Mouse (Mus musculus) layer of hippocampus, adult 18-20 months (tissue): Measurements from ENCODE around the gene Notch4. TPM values are rescaled to one million over a fixed set of nuclear protein-coding genes. Genes with fewer than 3 reads are reported as not detected.
"Not testable (repeated sequence)": the region's sequence is repeated elsewhere in the genome, so short reads cannot be mapped to it uniquely, and the experiment has no call there.

Experiments used
- DNase-seq, 2 experiments: peaks; one replicate each; pipeline ENCODE4 v3.0.0; 2022; ENCODE audit warnings: low spot score in 2 of 2
- long read RNA-seq: library from polyadenylated mRNA; stranded (forward); transcript quantifications from one replicate; pipeline ENCODE4 v2.0.0, GENCODE M21; 2021
- total RNA-seq, 2 experiments: library from RNA; stranded (reverse); gene quantifications; 2 replicates each; pipeline ENCODE4 v1.2.3; 2021

Notch4 gene
- 1 to 10 TPM; 9.0 TPM for total RNA-seq
- long read RNA-seq, full-length matches to known transcripts = 4 of 11 reads
- long read RNA-seq, partial matches to known transcripts = 0 of 11 reads
- long read RNA-seq, other reads (novel, unspliced or antisense) = 7 of 11 reads

- no peak for DNase-seq
Measured at GRCm38 (mm10) chr17:34564003-34564421, at the start of gene Notch4. TSS of gene Notch4 (plus strand) at chr17:34564268.

- DNase-seq = no peak
Measured at GRCm38 (mm10) chr17:34516514-34516913, 47.6 kb upstream of the Notch4 start.

GRCm38 (mm10) chr17:34517252-34517651 lies 46.8 kb upstream of the Notch4 start, which contains the start of gene Btnl6:
TSS of gene Btnl6 (minus strand) at chr17:34517352.
- DNase-seq = no peak

GRCm38 (mm10) chr17:34517795-34518194 lies 46.3 kb upstream of the Notch4 start:
- DNase-seq = no peak

GRCm38 (mm10) chr17:34518571-34518970 lies 45.5 kb upstream of the Notch4 start:
- DNase-seq = not testable (repeated sequence)

- DNase-seq = no peak
Measured at GRCm38 (mm10) chr17:34519001-34519400, 45.1 kb upstream of the Notch4 start.

GRCm38 (mm10) chr17:34532671-34533070 lies 31.4 kb upstream of the Notch4 start:
- DNase-seq = no peak

- DNase-seq = not testable (repeated sequence)
Measured at GRCm38 (mm10) chr17:34543567-34543966, 20.5 kb upstream of the Notch4 start.

GRCm38 (mm10) chr17:34546797-34547196 lies 17.3 kb upstream of the Notch4 start:
- DNase-seq = no peak

- no peak for DNase-seq
Measured at GRCm38 (mm10) chr17:34547601-34548000, 16.5 kb upstream of the Notch4 start.

- DNase-seq = no peak
Measured at GRCm38 (mm10) chr17:34549156-34549555, 14.9 kb upstream of the Notch4 start.

- no peak for DNase-seq
Measured at GRCm38 (mm10) chr17:34549843-34550242, 14.2 kb upstream of the Notch4 start.

- DNase-seq = peak; percentile 40 to 80
Measured at GRCm38 (mm10) chr17:34555483-34555882, 8.6 kb upstream of the Notch4 start.

- no peak for DNase-seq
Measured at GRCm38 (mm10) chr17:34556406-34556805, 7.7 kb upstream of the Notch4 start.

GRCm38 (mm10) chr17:34557411-34557810 lies 6.7 kb upstream of the Notch4 start:
- DNase-seq = no peak

- DNase-seq = no peak
Measured at GRCm38 (mm10) chr17:34559116-34559515, 5.0 kb upstream of the Notch4 start.

- no peak for DNase-seq
Measured at GRCm38 (mm10) chr17:34559895-34560294, 4.2 kb upstream of the Notch4 start.

GRCm38 (mm10) chr17:34560438-34560837 lies 3.6 kb upstream of the Notch4 start:
- DNase-seq = no peak

- DNase-seq = no peak
Measured at GRCm38 (mm10) chr17:34561200-34561599, 2.9 kb upstream of the Notch4 start.

GRCm38 (mm10) chr17:34562595-34562994 lies 1.5 kb upstream of the Notch4 start:
- DNase-seq = no peak

- DNase-seq = no peak
Measured at GRCm38 (mm10) chr17:34563354-34563753, 714 bp upstream of the Notch4 start.

GRCm38 (mm10) chr17:34564796-34565195 lies 728 bp downstream of the Notch4 start:
- DNase-seq = no peak

GRCm38 (mm10) chr17:34567311-34567710 lies 3.2 kb downstream of the Notch4 start:
- DNase-seq = no peak

- no peak for DNase-seq
Measured at GRCm38 (mm10) chr17:34568421-34568820, 4.4 kb downstream of the Notch4 start.
